Mouse (Mus musculus) layer of hippocampus, adult 2 months (tissue): ENCODE results near the gene Chrm1. TPM values are rescaled to one million over a fixed set of nuclear protein-coding genes. Genes with fewer than 3 reads are reported as not detected.
"Not testable (repeated sequence)": the region's sequence is repeated elsewhere in the genome, so short reads cannot be mapped to it uniquely, and the experiment has no call there.

Source experiments
- DNase-seq, 2 experiments: peaks; one replicate each; pipeline ENCODE4 v3.0.0; 2022; ENCODE audit warnings: low spot score in 2 of 2
- H3K27ac ChIP-seq: fragments of 200-600 bp; 2 replicates; pipeline ENCODE4 v1.8.1; 2022
- H3K4me3 ChIP-seq: fragments of 200-600 bp; 2 replicates; pipeline ENCODE4 v1.8.1; 2022; ENCODE audit warnings: mild to moderate bottlenecking
- CTCF ChIP-seq: fragments of 200-600 bp; conservative IDR thresholded peaks from 2 replicates; pipeline ENCODE4 v1.8.1; 2022; ENCODE audit warnings: antibody characterized with exemption, mild to moderate bottlenecking, moderate library complexity
- total RNA-seq, 2 experiments: library from RNA; stranded (reverse); gene quantifications; 2 replicates each; pipeline ENCODE4 v1.2.3; 2021

Gene Chrm1
- total RNA-seq, 2 experiments from 2014 or later, result 179 to 190 TPM

DNA sequence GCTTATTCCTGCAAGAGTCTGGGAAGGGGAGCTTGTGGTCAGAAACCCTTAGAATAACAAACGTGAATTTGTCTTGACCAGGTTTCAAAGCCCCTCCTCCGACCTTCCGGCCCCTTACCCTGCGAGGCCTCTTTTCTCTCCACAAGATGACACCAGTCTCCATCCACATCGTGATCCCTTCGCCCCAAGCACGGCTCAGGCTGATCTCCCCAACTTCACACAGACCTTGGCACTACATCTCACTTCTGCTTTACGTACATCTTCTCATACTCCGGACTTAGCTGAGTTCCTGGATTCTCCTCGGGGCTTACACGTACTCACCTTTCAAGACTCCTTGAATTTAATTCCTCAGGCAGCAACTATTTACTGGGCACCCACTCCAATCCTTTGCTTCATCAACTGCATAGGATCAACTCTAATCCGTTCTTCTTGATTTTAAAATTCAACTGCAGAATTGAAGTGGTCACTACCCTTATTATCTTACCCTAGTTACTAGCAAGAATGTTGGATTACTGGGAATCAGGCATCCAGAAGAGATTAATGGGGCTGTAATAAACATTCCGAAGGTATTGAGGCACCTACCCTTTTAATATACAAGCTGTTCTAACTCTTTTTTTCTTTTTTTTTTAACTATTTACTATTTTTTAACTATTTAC is 50.5 kb downstream of the Chrm1 start:
- DNase-seq, result no peak
- TF ChIP-seq CTCF, result no peak
- peak overlapping the region; percentile 92 for H3K27ac ChIP-seq
- peak overlapping the region; percentile 91 for H3K4me3 ChIP-seq

DNA sequence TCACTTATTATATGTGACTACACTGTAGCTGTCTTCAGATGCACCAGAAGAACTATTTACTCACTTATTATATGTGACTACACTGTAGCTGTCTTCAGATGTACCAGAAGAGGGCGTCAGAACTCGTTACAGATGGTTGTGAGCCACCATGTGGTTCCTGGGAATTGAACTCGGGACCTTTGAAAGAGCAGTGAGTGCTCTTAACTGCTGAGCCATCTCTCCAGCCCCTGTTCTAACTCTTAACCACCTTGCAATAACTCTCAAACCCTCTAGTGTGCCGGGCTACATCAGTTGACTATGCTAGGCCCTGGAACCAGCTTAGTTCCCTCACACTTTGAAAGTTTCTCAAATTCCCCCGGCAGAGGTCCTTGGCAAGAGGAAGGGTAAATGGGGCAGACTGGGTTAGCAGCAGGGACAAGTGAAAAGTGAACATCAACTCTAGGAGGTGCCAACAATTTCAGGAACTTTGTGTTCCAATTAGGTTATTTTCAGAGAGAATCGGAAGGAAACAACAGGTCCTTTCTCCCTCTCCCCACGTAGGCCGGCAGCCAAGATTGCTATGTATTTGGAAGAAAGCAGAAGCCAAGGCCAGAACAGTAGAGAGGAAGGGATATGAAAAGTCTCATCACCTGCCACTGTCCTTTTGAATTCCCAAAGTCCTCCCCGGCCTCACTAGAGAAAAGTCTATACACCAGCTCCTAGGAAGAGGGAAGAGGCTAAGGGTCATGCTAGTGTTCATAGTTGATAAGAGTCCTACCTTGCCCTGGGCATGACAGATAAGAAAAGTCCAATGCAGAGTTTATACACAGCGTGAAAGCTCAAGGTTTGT is 51.3 kb downstream of the Chrm1 start:
- no peak overlapping the region for H3K4me3 ChIP-seq
- TF ChIP-seq CTCF, result peak; percentile 52
- peak overlapping the region; percentile 92; the same call in 1 of the 2 replicates for H3K27ac ChIP-seq
- DNase-seq, result no peak

DNA sequence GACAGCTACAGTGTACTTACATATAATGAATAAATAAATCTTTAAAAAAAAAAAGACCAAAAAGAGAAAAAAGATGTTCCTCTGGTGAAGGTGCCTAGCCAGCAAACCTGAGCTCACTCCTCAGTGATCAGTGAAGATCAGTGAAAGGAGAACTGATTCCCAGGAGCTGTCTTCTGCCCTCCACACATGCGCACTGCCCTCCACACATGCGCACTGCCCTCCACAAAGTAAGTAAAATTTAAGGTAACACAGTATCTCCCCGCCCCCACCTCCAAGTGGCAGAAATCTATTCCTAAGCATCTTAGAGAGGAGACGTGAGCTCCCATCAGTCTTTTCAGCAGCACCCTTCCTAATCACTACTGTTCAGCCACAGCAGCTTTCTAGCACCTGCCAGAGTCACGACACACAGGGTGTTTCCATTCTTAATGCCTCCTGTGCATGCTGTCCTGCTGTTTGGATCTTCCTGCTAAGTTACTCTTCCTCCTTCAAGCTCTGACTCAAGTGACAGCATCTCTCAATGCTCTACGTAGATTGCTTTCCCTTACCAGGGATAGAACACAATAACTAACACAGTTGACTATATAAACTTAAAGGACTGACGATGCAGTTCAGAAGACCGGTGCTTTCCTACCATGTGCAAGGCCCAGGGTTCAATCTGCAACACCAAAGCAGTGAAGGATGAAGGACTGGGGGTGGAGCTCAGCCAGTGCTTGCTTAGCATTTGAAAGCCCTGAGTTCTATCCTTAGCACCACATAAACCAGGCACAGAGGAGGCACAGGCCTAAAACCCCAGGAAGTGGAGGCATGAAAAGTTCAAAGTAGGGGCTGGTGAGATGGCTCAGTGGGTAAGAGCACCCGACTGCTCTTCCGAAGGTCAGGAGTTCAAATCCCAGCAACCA is 52.5 kb downstream of the Chrm1 start:
- H3K4me3 ChIP-seq, result no peak overlapping the region
- no peak for TF ChIP-seq CTCF
- no peak for DNase-seq
- H3K27ac ChIP-seq, result no peak overlapping the region

DNA sequence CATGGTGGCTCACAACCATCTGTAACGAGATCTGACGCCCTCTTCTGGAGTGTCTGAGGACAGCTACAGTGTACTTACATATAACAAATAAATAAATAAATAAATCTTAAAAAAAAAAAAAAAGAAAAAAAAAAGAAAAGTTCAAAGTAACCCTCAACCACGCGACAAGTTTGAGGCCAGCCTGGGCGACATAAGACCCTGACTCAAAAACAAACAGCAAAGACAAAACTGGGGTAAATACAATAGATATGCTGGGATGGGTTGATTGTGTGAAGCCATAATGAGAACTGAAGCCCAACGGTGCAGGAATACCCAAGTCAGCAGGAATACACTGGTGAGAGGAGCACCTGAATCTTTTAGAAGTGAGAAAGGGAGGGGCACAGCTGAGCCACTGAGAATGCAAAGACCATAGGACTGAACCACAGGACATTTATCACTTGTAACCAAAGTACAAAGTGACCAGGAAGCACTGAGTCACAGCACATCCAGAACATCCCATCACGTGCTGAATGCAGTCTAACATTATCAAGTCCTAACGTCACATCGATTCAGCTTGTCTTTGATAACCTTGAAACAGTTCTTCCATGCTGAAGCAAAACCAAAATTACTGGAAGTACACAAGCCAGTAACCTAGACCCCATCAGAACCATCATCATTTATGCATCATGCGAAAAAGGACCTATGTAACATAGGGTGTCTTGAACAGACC is 53.3 kb downstream of the Chrm1 start:
- no peak for DNase-seq
- Histone ChIP-seq H3K27ac (no peak overlapping the region), H3K4me3 (no peak overlapping the region)
- no peak for TF ChIP-seq CTCF

DNA sequence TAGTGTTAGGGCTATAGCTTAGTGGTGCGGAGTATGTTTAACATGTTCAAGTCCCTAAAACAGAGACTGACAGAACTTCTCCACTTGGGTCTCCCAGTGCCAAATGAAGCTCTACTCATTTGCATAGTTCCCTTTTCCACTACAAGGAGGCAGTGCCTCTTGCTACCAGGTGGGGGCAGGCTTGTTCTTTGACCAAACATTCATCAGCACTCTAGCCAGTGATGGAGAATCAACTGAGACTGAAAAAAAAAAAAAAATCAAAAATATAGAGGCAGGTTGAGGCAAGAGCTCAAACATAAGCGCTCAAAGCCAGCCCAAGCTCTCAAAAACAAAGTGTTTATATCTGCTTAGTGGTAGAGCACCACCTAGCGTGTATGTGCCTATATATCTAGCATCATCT is 54.8 kb downstream of the Chrm1 start:
- Histone ChIP-seq H3K4me3 (no peak overlapping the region), H3K27ac (no peak overlapping the region)
- peak in 1 of 2 experiments; percentile 59 for DNase-seq
- TF ChIP-seq CTCF, result peak; percentile 91

DNA sequence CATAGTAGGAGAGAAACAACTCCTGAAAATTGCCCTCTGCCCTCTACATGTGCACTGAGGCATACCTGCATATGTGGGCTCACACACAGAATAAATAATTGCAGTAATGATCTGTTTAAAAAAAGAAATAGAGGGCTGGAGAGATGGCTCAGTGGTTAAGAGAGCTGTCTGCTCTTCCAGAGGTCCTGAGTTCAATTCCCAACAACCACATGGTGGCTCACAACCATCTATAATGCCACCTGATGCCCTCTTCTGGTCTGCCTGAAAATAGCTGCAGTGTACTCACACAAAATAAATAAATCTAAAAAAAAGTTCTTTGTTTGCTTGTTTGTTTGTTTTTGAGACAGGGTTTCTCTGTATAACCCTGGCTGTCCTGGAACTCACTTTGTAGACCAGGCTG is 55.4 kb downstream of the Chrm1 start:
- peak; percentile 59 for TF ChIP-seq CTCF
- not testable (repeated sequence) for H3K27ac ChIP-seq, H3K4me3 ChIP-seq, DNase-seq

DNA sequence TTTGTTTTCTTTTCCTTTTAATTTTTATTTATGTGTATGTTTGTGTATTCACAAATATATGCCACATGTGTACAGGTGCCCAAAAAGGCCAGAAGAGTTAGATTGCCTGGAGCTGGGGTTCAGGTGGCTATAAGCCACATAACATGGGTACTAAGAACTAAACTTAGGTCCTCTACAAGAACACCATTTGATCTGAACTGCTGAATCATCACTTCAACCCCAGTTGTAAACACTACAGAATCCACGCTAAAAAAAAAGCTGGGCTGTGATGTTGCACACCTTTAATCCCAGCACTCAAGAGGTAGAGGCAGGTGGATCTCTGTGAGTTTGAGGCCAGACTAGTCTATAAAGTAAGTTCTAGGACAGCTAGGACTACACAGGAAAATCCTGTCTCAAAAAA is 57.8 kb downstream of the Chrm1 start:
- no peak for TF ChIP-seq CTCF

DNA sequence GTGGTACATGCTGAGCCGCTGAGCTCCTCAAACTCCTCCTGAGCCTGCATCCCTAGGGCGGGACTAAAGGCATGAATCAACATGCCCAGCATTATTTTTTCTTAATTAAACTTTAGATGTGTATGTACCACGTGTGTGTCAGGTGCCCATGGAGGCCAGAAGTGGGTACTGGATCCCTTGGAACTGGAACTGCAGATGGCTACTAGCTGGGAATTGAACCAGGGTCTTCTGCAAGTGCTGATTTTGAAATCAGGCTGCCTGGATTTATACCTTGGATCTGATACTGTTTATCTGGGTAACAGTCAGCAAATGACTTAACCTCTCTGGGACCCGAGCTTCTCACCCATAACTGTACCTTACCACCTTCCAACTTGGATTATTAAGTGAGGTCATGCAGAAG is 58.4 kb downstream of the Chrm1 start:
- H3K27ac ChIP-seq, result peak overlapping the region; percentile 96
- DNase-seq, result no peak
- no peak for TF ChIP-seq CTCF

More for the DNA sequence above, 57.8 kb downstream of the Chrm1 start:
- DNase-seq, result no peak
- Histone ChIP-seq H3K4me3 (peak overlapping the region; percentile 71; the same call in 1 of the 2 replicates), H3K27ac (no peak overlapping the region)

DNA sequence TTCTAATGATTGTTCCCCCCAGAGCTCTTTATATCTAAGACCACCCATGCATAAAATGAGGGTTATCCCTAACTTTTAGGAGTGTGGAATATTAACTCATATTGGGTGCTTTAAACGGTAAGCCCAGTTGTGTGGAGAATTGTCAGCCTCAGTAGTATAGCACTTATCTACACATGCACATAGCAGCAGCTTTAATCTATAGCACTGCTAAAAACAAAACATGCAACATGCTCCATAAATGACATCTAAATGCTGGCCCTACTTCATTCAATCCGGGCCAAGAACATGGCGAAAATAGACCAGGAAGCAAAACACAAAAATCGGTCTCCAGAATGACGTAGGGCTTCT is 58.9 kb downstream of the Chrm1 start:
- Histone ChIP-seq H3K4me3 (peak overlapping the region; percentile 71), H3K27ac (peak overlapping the region; percentile 96)
- DNase-seq, result no peak
- no peak for TF ChIP-seq CTCF

More for the DNA sequence above, 58.4 kb downstream of the Chrm1 start:
- H3K4me3 ChIP-seq, result peak overlapping the region; percentile 71

DNA sequence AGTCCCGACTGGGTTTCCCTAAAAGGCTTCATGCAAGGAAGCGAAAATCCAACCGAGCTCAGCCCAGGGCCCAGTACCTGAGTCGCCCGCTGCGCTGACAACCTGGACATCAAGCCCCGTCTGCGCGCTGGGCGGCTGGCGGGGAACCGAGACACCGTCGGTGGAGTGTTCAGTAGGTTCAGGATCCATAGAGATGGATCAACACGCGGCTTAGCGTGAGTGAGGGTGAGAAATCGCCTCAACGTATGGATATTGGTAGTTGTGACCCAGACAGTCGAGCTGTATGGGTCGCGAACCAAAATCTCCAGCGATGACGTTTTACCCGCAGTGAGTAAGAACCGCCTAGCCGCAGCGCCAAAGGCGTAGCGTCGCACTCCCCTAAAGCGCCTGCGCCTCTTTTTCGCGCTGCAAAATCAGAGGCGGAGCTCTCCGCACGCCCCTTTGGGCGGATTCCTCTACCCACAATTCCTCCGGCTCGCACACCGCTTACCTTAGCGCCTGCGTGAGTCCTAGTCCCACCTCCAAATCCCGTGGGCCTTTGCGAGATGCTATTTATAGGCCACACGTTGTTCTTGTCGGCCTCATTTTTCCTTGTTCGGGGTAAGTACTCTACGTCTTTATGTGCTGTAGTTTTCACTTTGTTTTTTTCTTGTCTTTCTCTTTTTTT is 59.5 kb downstream of the Chrm1 start, which contains the start of gene Slc3a2:
Gene Slc3a2 (minus strand): TSS at position 463 of the 667 bp plus-strand sequence.
- DNase-seq, result peak; percentile 96 to 98
- Histone ChIP-seq H3K4me3 (peak within 1 kb of the TSS; percentile 71), H3K27ac (peak within 1 kb of the TSS; percentile 96)
- peak; percentile 32 for TF ChIP-seq CTCF

DNA sequence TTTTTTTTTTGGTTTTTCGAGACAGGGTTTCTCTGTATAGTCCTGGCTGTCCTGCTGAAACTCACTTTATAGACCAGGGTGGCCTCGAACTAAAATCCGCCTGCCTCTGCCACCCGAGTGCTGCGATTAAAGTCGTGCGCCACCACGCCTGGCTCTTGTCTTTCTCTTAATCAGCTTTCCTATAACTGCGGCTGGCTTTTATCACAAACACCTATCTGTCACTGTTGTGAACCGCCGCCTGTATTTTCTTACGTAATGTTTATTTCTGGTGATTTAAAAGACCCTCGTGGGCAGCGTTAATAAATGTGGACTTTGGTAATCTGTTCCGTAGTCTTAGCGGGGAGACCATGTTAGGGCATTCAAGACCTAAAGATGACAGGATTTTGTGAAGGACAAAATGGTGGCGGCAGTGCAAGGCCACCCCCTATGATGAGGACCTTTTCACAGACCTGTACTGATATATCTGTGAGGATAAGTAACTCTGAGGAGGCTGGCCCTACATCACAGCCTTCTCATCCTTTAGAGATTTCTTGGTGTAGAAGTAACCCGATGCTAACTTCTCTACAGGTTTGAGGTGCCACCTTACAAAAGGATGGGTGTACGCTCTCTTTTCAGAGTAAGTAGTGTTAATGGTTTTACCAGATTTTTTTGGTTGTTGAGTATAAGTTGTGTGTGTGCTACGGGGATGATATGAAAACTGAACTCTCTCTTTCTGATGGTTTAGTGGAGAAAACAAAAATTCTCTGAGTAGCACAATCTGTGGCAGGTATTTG is 60.2 kb downstream of the Chrm1 start:
- peak overlapping the region; percentile 96 for H3K27ac ChIP-seq
- H3K4me3 ChIP-seq, result peak overlapping the region; percentile 71
- TF ChIP-seq CTCF, result no peak
- DNase-seq, result no peak
